Mouse (Mus musculus) CH12.LX (cell line): ENCODE results near the gene Scmh1. TPM values are rescaled to one million over a fixed set of nuclear protein-coding genes. Genes with fewer than 3 reads are reported as not detected.

Experiments
- DNase-seq: peaks from one replicate; pipeline ENCODE4 v3.0.0-alpha.2; 2013; ENCODE audit errors: extremely low read depth
- H3K27ac ChIP-seq: 2 replicates; pipeline ENCODE4 v1.5.1; 2012; ENCODE audit warnings: low read depth, mild to moderate bottlenecking, control low read depth, moderate library complexity; ENCODE audit not compliant: insufficient read depth
- H3K27me3 ChIP-seq: replicated peaks from 2 replicates; pipeline ENCODE3; 2012; ENCODE audit warnings: inconsistent platforms
- H3K36me3 ChIP-seq, 2 experiments: replicated peaks in 1 of 2; 2 replicates each; pipeline versions ENCODE3 to v1.6.1; 2012; ENCODE audit warnings: inconsistent platforms in 1 of 2, low read length in 1 of 2, mild to moderate bottlenecking in 1 of 2, mixed read lengths in 1 of 2, moderate library complexity in 1 of 2; ENCODE audit not compliant: control insufficient read depth in 1 of 2, insufficient read depth in 1 of 2
- H3K4me1 ChIP-seq, 2 experiments: 2 replicates each; pipeline ENCODE4 v1.6.1; 2012; ENCODE audit warnings: inconsistent platforms in 1 of 2, moderate library complexity in 1 of 2; ENCODE audit not compliant: insufficient read depth in 2 of 2, control insufficient read depth in 1 of 2
- H3K4me2 ChIP-seq: 2 replicates; pipeline ENCODE4 v1.6.1; 2012; ENCODE audit warnings: low read depth, mild to moderate bottlenecking, control low read depth; ENCODE audit not compliant: poor library complexity, insufficient read depth, severe bottlenecking
- H3K4me3 ChIP-seq, 3 experiments: fragments of 150-350 bp in 1 of 3; sonication (generic) in 1 of 3; replicated peaks in 1 of 3; 2 replicates each; pipeline versions ENCODE3 to v1.5.1; 2011 to 2012; ENCODE audit warnings: low read depth in 2 of 3, low read length in 2 of 3, mild to moderate bottlenecking in 2 of 3, moderate library complexity in 2 of 3, control low read depth in 1 of 3, improper control_type of control experiment in 1 of 3, inconsistent platforms in 1 of 3, mixed read lengths in 1 of 3; ENCODE audit not compliant: poor library complexity in 1 of 3
- H3K79me2 ChIP-seq: replicated peaks from 2 replicates; pipeline ENCODE4 v1.6.1; 2012; ENCODE audit warnings: mild to moderate bottlenecking, moderate library complexity; ENCODE audit not compliant: control insufficient read depth, poor library complexity, insufficient read depth, severe bottlenecking; ENCODE audit errors: extremely low read depth
- H3K9ac ChIP-seq: 2 replicates; pipeline ENCODE4 v1.6.1; 2012; ENCODE audit warnings: low read depth, mild to moderate bottlenecking, control low read depth, moderate library complexity; ENCODE audit not compliant: insufficient read depth
- H3K9me3 ChIP-seq: replicated peaks from 2 replicates; pipeline ENCODE3; 2012; ENCODE audit warnings: low read length, inconsistent platforms, mixed read lengths
- BHLHE40 ChIP-seq: IDR thresholded peaks from 2 replicates; pipeline ENCODE4 v1.6.1; 2011; ENCODE audit warnings: mild to moderate bottlenecking, low read depth, low read length, improper control_type of control experiment
- CHD2 ChIP-seq: IDR thresholded peaks from 2 replicates; pipeline ENCODE4 v1.6.1; 2011; ENCODE audit warnings: low read length, improper control_type of control experiment
- CTCF ChIP-seq, 2 experiments: IDR thresholded peaks in 1 of 2; conservative IDR thresholded peaks in 1 of 2; 2 replicates each; pipeline ENCODE4 v1.5.1; 2011 to 2012; ENCODE audit warnings: low read depth in 2 of 2, low read length in 2 of 2, improper control_type of control experiment in 1 of 2, inconsistent platforms in 1 of 2, mild to moderate bottlenecking in 1 of 2, moderate library complexity in 1 of 2
- ELF1 ChIP-seq: IDR thresholded peaks from 2 replicates; pipeline ENCODE4 v1.6.1; 2014; ENCODE audit warnings: low read depth, mild to moderate bottlenecking, inconsistent platforms, low read length, improper control_type of control experiment
- ETS1 ChIP-seq: conservative IDR thresholded peaks from 2 replicates; pipeline ENCODE4 v1.6.1; 2012; ENCODE audit warnings: low read depth, mild to moderate bottlenecking, inconsistent platforms, low read length, improper control_type of control experiment, moderate library complexity
- GABPA ChIP-seq: IDR thresholded peaks from 2 replicates; pipeline ENCODE4 v1.6.1; 2012; ENCODE audit warnings: low read depth, low read length, improper control_type of control experiment, inconsistent platforms; ENCODE audit not compliant: insufficient replicate concordance
- IRF4 ChIP-seq: IDR thresholded peaks from 2 replicates; pipeline ENCODE4 v1.6.1; 2014; ENCODE audit warnings: low read depth, mild to moderate bottlenecking, inconsistent platforms, low read length, improper control_type of control experiment
- JUN ChIP-seq: IDR thresholded peaks from 2 replicates; pipeline ENCODE4 v1.6.1; 2011; ENCODE audit warnings: low read depth, mild to moderate bottlenecking, low read length, improper control_type of control experiment, moderate library complexity; ENCODE audit not compliant: insufficient read depth
- JUND ChIP-seq: conservative IDR thresholded peaks from 2 replicates; pipeline ENCODE4 v1.6.1; 2011; ENCODE audit warnings: low read depth, low read length, improper control_type of control experiment
- KAT2A ChIP-seq: IDR thresholded peaks from 2 replicates; pipeline ENCODE4 v1.6.1; 2012; ENCODE audit warnings: low read length, improper control_type of control experiment, inconsistent platforms; ENCODE audit not compliant: insufficient replicate concordance
- MAFK ChIP-seq: IDR thresholded peaks from 2 replicates; pipeline ENCODE4 v1.6.1; 2011; ENCODE audit warnings: low read length, improper control_type of control experiment; ENCODE audit not compliant: insufficient replicate concordance
- MAZ ChIP-seq: IDR thresholded peaks from 2 replicates; pipeline ENCODE4 v1.6.1; 2012; ENCODE audit warnings: low read depth, mild to moderate bottlenecking, inconsistent platforms, low read length, improper control_type of control experiment, moderate library complexity
- MXI1 ChIP-seq: IDR thresholded peaks from 2 replicates; pipeline ENCODE4 v1.6.1; 2011; ENCODE audit warnings: mild to moderate bottlenecking, low read depth, low read length, improper control_type of control experiment
- NELFE ChIP-seq: IDR thresholded peaks from 2 replicates; pipeline ENCODE4 v1.6.1; 2011; ENCODE audit warnings: low read depth, low read length, improper control_type of control experiment
- NRF1 ChIP-seq: IDR thresholded peaks from 2 replicates; pipeline ENCODE4 v1.6.1; 2014; ENCODE audit warnings: low read depth, mild to moderate bottlenecking, inconsistent platforms, low read length, improper control_type of control experiment, moderate library complexity
- POLR2A ChIP-seq: IDR thresholded peaks from 2 replicates; pipeline ENCODE4 v1.6.1; 2011; ENCODE audit warnings: low read depth, mild to moderate bottlenecking, improper control_type of control experiment, low read length
- SIN3A ChIP-seq: IDR thresholded peaks from 2 replicates; pipeline ENCODE4 v1.6.1; 2012; ENCODE audit warnings: low read length, improper control_type of control experiment, inconsistent platforms
- TBP ChIP-seq: conservative IDR thresholded peaks from 2 replicates; pipeline ENCODE4 v1.6.1; 2011; ENCODE audit warnings: low read depth, low read length, improper control_type of control experiment
- UBTF ChIP-seq: IDR thresholded peaks from 2 replicates; pipeline ENCODE4 v1.6.1; 2012; ENCODE audit warnings: low read depth, mild to moderate bottlenecking, inconsistent platforms, low read length, improper control_type of control experiment, moderate library complexity
- USF1 ChIP-seq: IDR thresholded peaks from 2 replicates; pipeline ENCODE4 v1.6.1; 2014; ENCODE audit warnings: low read depth, mild to moderate bottlenecking, inconsistent platforms, low read length, improper control_type of control experiment
- USF2 ChIP-seq: conservative IDR thresholded peaks from 2 replicates; pipeline ENCODE4 v1.6.1; 2011; ENCODE audit warnings: low read depth, low read length, improper control_type of control experiment
- dilution Hi-C: fragments of 300-500 bp; cut with MboI; formaldehyde crosslinking; loops from 2 replicates; pipeline ENCODE4 v1.14.3; 2020; ENCODE audit warnings: low sequenced_read_pairs; ENCODE audit not compliant: extremely low pct_unique_long_range_greater_than_20kb, extremely low pct_ligation_motif_present
- in situ Hi-C: fragments of 300-500 bp; cut with MboI; formaldehyde crosslinking; loops from 3 replicates; pipeline ENCODE4 v1.14.3; 2019; ENCODE audit warnings: low sequenced_read_pairs, low pct_ligation_motif_present, low pct_unique_long_range_greater_than_20kb, mixed read lengths
- polyA plus RNA-seq: library from polyadenylated mRNA; unstranded; fragments of >175 nt; gene quantifications from 2 replicates; pipeline ENCODE4 v1.2.1, GENCODE M21; 2012; ENCODE audit warnings: low read depth; ENCODE audit not compliant: insufficient read length
- total RNA-seq, 2 experiments: library from RNA; depleted of rRNA; stranded (reverse); fragments of 300-350 nt in 1 of 2; fragments of >200 nt in 1 of 2; gene quantifications; 2 replicates each; pipeline ENCODE4 v1.2.3; 2012 to 2014

The Scmh1 gene
- total and polyA plus RNA-seq, 3 experiments, result 3.2 to 24.0 (median 3.5) TPM

DNA sequence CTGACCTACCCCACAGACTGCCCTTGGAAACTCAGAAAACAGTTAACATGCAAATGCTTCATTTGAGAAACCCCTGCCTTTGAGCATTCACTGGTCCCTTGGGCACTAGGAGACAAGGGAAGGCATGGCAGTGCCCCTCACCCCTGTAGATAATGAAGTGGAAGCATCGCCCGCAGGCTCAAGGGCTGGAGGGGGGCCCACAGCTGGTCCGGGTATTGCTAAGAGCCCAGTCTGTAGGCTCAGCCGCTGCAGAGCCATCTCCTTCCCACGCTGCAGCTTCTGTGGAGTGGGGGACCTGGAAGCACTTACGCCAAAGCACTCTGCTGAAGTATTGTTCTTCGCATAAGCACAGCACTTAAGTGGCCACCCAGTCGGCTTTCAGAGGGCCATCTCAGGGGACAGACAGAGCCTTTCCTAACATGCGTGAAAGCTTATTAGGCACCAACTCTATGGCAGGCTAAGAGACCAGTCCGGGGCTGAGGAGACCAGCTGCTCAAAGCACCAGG, 35.2 kb upstream of the Scmh1 start:
- Histone ChIP-seq H3K4me3 (peak overlapping the region; percentile 45 to 57 (median 54)), H3K4me2 (peak overlapping the region; percentile 96)

DNA sequence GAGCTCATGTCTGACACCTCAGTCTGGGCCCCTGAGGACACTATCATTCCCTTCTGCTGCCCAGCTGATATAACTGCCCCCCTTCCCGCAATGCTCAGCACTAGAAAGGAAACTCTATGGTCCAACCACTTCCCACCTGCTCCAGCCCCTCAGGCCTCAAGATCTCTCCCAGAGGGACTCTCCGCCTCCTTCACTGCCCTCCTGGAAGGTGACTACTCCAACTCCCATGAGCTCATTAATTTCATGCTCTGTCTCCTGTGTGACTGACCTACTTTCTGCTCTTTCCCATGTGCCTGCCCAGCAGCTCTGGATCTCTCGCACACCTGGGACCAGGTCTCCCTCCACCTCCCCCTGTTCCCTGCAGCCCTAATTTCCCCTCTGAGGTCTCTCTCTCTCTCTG, 32.2 kb upstream of the Scmh1 start:
- H3K9ac ChIP-seq, result no peak overlapping the region
- no peaks in the 10 kb centered on the region for H3K36me3 ChIP-seq
- no peak overlapping the region for H3K4me3 ChIP-seq
- H3K27ac ChIP-seq, result no peak overlapping the region
- H3K9me3 ChIP-seq, result no peaks in the 10 kb centered on the region
- no peak overlapping the region for H3K4me2 ChIP-seq
- DNase-seq, result no peak
- dilution Hi-C loops (no loop called here), in situ Hi-C loops (no loop called here)
- TF ChIP-seq UBTF (no peak), NRF1 (no peak), MAZ (no peak), KAT2A (no peak), CHD2 (no peak), ETS1 (no peak), POLR2A (no peak), IRF4 (no peak), CTCF (conservative IDR thresholded peaks at IDR 0.05 in 1 of 2, IDR thresholded peaks at IDR 0.05 in 1 of 2; ENCODE audit: low read depth in 2 of 2, low read length in 2 of 2) (no peak), USF1 (no peak)
- H3K4me1 ChIP-seq, result peaks cover 7 to 72% of the 10 kb centered on the region in 2 experiments
- H3K79me2 ChIP-seq, result no peaks in the 10 kb centered on the region
- peaks cover 2% of the 10 kb centered on the region for H3K27me3 ChIP-seq

More for the DNA sequence above, 35.2 kb upstream of the Scmh1 start:
- H3K36me3 ChIP-seq, result no peaks in the 10 kb centered on the region
- peak; percentile 50 for DNase-seq
- in situ Hi-C loops (no loop called here), dilution Hi-C loops (no loop called here)
- no peaks in the 10 kb centered on the region for H3K79me2 ChIP-seq
- no peak overlapping the region for H3K27ac ChIP-seq
- TF ChIP-seq POLR2A (no peak), JUN (0 out of 2 replicates have a peak, but pooled peaks have one; percentile 5), NRF1 (no peak), ETS1 (peak; percentile 48), USF2 (no peak), MAZ (no peak), JUND (no peak), ELF1 (no peak), USF1 (no peak), UBTF (no peak), SIN3A (no peak), TBP (no peak), GABPA (no peak), IRF4 (peak; percentile 25; the same call in 1 of the 2 replicates), MAFK (0 out of 2 replicates have a peak, but pooled peaks have one; percentile 24), NELFE (no peak), BHLHE40 (no peak), MXI1 (no peak)
- H3K9me3 ChIP-seq, result no peaks in the 10 kb centered on the region
- H3K4me1 ChIP-seq, result peaks cover 7 to 69% of the 10 kb centered on the region in 2 experiments
- H3K27me3 ChIP-seq, result peaks cover 7% of the 10 kb centered on the region
- H3K9ac ChIP-seq, result no peak overlapping the region
